Mouse (Mus musculus): ENCODE measurements around the gene Aldh1b1. TPM values are rescaled to one million over a fixed set of nuclear protein-coding genes. Genes with fewer than 3 reads are reported as not detected.

Gene Aldh1b1
- polyA plus RNA-seq, 2 experiments from 2014 or later: 3.0 to 10.2 TPM

- ATAC-seq: no peak
Observed at GRCm38 (mm10) chr4:45785959-45786358, 12.9 kb upstream of the Aldh1b1 start.

- no peak for ATAC-seq
Observed at GRCm38 (mm10) chr4:45786674-45787073, 12.1 kb upstream of the Aldh1b1 start.

GRCm38 (mm10) chr4:45788446-45789081, 10.3 kb upstream of the Aldh1b1 start:
- no peak for ATAC-seq

GRCm38 (mm10) chr4:45789263-45789958, 9.4 kb upstream of the Aldh1b1 start:
- ATAC-seq: no peak

GRCm38 (mm10) chr4:45790018-45790417, 8.8 kb upstream of the Aldh1b1 start:
- no peak for ATAC-seq

- no peak for ATAC-seq
Observed at GRCm38 (mm10) chr4:45795191-45795811, 3.5 kb upstream of the Aldh1b1 start.

GRCm38 (mm10) chr4:45796760-45797159, 2.1 kb upstream of the Aldh1b1 start:
- no peak for ATAC-seq

GRCm38 (mm10) chr4:45799956-45800537, 1.2 kb downstream of the Aldh1b1 start:
- no peak for ATAC-seq

- ATAC-seq: no peak
Observed at GRCm38 (mm10) chr4:45802900-45803299, 4.1 kb downstream of the Aldh1b1 start.

- ATAC-seq: no peak
Observed at GRCm38 (mm10) chr4:45808034-45808433, 9.2 kb downstream of the Aldh1b1 start.

- ATAC-seq: no peak
Observed at GRCm38 (mm10) chr4:45811250-45811649, 12.4 kb downstream of the Aldh1b1 start.

- no peak for ATAC-seq
Observed at GRCm38 (mm10) chr4:45815542-45815941, 16.7 kb downstream of the Aldh1b1 start.

- no peak for ATAC-seq
Observed at GRCm38 (mm10) chr4:45818814-45819207, 20.0 kb downstream of the Aldh1b1 start.

GRCm38 (mm10) chr4:45819208-45819931, 20.5 kb downstream of the Aldh1b1 start:
- ATAC-seq: no peak

- no peak for ATAC-seq
Observed at GRCm38 (mm10) chr4:45820074-45820830, 21.4 kb downstream of the Aldh1b1 start.

GRCm38 (mm10) chr4:45821995-45822394, 23.2 kb downstream of the Aldh1b1 start:
- ATAC-seq: no peak

- no peak for ATAC-seq
Observed at GRCm38 (mm10) chr4:45822781-45823575, 24.2 kb downstream of the Aldh1b1 start.

GRCm38 (mm10) chr4:45824049-45824760, 25.4 kb downstream of the Aldh1b1 start:
- ATAC-seq: no peak

GRCm38 (mm10) chr4:45824761-45825556, 26.1 kb downstream of the Aldh1b1 start:
- no peak for ATAC-seq

All from activated CD4-positive, CD25-positive, alpha-beta regulatory T cell, adult 4 months (primary cell).